Mouse (Mus musculus) CH12F3 (cell line): ENCODE results near the gene Atp6v0e2.

Experiments
- in situ Hi-C: fragments of 300-500 bp; cut with MboI; formaldehyde crosslinking; loops from 2 replicates; pipeline ENCODE4 v1.14.3; 2020; ENCODE audit warnings: low sequenced_read_pairs

Gene Atp6v0e2

DNA sequence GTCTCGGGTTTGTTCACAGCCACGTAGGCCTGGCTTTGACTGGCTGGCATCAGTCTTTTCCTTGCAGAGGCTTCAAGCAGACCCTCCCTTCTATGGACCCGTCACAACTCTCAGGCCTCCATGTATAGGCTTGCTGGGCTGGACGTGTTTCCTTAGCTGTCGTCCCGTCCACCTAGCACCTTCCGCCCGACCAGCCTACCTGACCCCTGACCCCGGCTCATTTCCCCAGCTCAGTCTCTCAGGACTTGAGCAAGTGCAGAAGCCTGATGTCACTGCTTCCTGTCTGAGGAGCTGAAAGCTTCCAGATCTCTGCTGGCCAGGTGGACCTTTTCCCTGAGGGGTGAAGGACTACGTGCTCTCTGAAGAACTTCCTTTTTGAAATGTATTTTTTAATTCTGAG, 35.9 kb downstream of the Atp6v0e2 start:
- in situ Hi-C loops = no loop called here

DNA sequence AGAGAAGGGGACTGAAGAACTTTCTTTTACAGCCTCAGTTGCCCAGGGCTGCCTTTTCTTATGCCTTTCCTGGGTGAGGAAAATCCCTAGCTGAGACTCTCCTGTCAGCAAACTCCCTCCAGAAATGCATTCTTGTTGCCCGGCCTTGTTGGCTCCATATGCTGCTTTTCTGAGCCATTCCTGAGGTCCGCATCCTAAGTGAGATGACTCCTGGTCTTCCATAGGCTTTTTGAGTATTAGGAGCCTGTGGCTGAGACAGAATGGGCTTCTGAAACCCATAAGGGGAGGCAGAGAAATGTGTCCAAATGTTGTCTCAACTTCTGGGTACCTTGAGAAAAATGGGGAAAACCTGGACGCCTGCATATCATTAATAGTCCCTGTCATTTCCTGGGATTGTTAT, 36.6 kb downstream of the Atp6v0e2 start:
- in situ Hi-C loops = no loop called here

DNA sequence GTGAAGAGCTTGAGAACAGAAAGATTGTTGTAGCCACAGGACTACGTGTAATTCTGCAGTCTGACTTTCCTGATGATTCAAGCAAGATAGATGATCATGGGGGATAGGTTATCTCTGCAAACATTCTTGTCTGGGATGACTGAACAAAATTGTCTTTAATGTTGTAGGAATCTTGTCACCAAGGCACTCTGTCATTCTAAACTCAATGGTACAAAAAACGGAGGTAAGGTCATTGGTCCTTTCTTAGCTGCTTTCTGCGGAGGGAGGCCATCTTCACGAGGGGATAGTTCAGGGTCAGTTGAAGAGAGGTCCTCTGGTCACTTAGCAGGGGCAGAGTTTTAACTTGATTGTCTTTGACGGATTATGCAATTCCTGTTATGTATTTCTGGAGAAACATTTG, 41.3 kb downstream of the Atp6v0e2 start:
- in situ Hi-C loops = no loop called here

- in situ Hi-C loops = no loop called here
Measured at GRCm38 (mm10) chr6:48579215-48579648, 41.8 kb downstream of the Atp6v0e2 start.

DNA sequence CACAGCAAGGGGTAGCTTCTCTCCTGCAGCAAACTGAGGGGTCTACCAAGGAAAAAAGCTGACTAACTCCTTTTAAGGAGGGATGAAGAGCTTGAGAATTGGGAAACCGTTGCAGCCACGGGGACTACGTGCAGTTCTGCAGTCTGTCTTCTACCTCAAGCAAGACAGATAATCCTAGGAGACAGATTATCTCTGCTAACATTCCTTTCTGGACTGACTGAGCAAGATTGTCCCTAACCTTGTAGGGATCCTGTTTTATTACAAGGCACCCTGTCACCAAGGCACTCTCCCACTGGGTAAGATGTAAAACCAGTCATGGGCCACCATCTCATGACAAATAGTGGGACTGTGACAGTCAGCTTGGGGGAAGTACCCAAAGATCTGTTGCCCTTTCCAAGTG, 43.8 kb downstream of the Atp6v0e2 start:
- in situ Hi-C loops = no loop called here

GRCm38 (mm10) chr6:48582037-48582436, 44.6 kb downstream of the Atp6v0e2 start:
- in situ Hi-C loops = no loop called here

DNA sequence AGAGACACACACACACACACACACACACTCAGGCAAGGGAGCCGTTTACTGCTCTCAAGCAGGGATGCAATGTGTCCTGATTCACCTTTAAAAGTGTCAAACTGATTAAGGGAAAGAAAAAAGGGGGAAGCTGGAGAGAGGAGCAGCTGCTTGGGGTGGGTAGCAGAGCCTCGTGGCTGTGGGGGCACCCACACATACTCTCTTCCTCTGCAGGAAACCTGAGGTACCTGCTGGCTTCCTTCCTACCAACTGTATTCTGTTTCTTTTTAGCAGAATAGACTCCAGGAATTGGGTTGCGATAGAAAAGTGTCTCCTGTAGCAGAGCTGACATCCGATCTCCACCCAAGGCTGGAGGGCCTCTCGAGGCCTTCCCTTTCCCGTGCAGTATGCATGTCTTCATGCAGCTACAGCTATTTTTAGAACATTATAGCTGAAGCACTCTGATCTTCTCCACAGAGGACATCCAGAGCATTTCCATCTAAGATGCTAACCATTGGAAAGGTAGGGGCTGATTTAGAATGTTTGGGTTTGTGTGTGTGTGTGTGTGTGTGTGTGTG, 51.9 kb downstream of the Atp6v0e2 start, which contains the start of gene Gm45021:
Gm45021 (plus strand) TSS at position 417 of the 557 bp plus-strand sequence.
- in situ Hi-C loops = no loop called here
